ENCODE assay signal across 26 mouse cellular contexts in the genomic region with DNA sequence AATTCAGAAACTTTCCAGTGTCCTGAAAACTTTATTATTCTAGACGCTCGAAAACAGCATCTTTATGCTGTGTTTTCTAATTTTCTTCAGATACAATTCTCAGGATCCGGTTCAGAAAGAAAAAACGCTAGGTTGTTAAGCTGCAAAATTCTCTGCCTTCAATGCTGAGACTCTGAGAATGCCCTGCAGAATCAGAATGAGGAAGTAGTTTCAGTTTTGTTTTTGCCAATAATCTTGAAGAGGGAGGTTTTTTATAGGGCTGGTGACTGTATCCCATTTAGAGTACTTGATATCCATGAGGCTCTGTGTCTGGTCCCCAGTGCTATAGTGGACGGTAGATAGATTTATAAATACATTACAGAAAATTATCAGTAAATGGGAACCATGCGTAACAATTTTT. TPM values are rescaled to one million over a fixed set of nuclear protein-coding genes. Genes with fewer than 3 reads are reported as not detected.
A peak's percentile ranks its signal among the peaks of the same experiment; 100 is the strongest.
DNase-seq lines count a peak whose midpoint lies in the region; ATAC-seq and TF ChIP-seq lines count a peak whose summit lies in the region.
"Had no signal": no experiment of that assay in that cellular context is flagged by ENCODE, and none has a peak within 500 bp of the region (broad histone marks: within the 10 kb centered on the region; RNA-seq: fewer than 3 reads in every experiment).

No protein-coding gene starts in this region.

- no peaks in the 10 kb centered on the region for H3K27me3 ChIP-seq in heart, adult 2 months (ENCODE audit: control insufficient read depth, insufficient read depth, low read length)
- H3K27me3 ChIP-seq in heart, embryonic 11.5 days (ENCODE audit: control insufficient read depth, insufficient read depth, low read length) = no peaks in the 10 kb centered on the region
- H3K27me3 ChIP-seq: heart, embryonic 12.5 days; limb, embryonic 13.5 days; liver, embryonic 13.5 days; lung, embryonic 15.5 days had no signal

- no peak for TF ChIP-seq POLR2A in heart, adult 2 months (IDR thresholded peaks at IDR 0.05; ENCODE audit: insufficient read depth, low read depth, low read length)

- H3K27ac ChIP-seq in heart, adult 2 months = 0 out of 2 replicates have a peak overlapping the region, but pooled peaks have one; percentile 38
- H3K27ac ChIP-seq in heart, embryonic 11.5 days (ENCODE audit: low read depth, low read length) = no peak overlapping the region
- H3K27ac ChIP-seq: forebrain, embryonic 10.5 days; layer of hippocampus, adult 2 months; limb, embryonic 13.5 days; liver, embryonic 13.5 days; lung, embryonic 15.5 days had no signal

- no peak overlapping the region for H3K9ac ChIP-seq in heart, adult 2 months (ENCODE audit: low read depth, low read length)
- H3K9ac ChIP-seq in heart, embryonic 11.5 days (ENCODE audit: low read depth, low read length) = no peak overlapping the region
- H3K9ac ChIP-seq: forebrain, postnatal 0 days; heart, embryonic 12.5 days; limb, embryonic 13.5 days; liver, embryonic 13.5 days; lung, embryonic 15.5 days had no signal

- DNase-seq in heart, adult 2 months = no peak
- DNase-seq in CD4-positive helper T cell, adult 2 months (ENCODE audit: low read depth, low spot score) = peak; percentile 23
- no peak for DNase-seq in layer of hippocampus, adult 9-10 months (ENCODE audit: low spot score)
- DNase-seq in frontal cortex, postnatal 25 days (ENCODE audit: low spot score in 2 of 2) = no peak
- DNase-seq in adipocyte (ENCODE audit: low spot score) = no peak
- DNase-seq: adrenal gland, postnatal 25 days; cerebellum, adult 9-10 months; forebrain, postnatal 0 days; gastrocnemius, postnatal 36 days; heart, postnatal 10 days; kidney, adult 18-20 months; kidney, postnatal 25 days; layer of hippocampus, postnatal 36 days; liver, embryonic 13.5 days; lung, postnatal 4 days; right cerebral cortex, postnatal 14 days; thymus, postnatal 14 days had no signal

- TF ChIP-seq EP300 in heart, adult 2 months (IDR thresholded peaks at IDR 0.05; ENCODE audit: insufficient read depth, low read depth, low read length) = no peak

- TF ChIP-seq CTCF in heart, adult 2 months (IDR thresholded peaks at IDR 0.05) = no peak

- H3K79me2 ChIP-seq in heart, adult 2 months (replicated peaks; ENCODE audit: control insufficient read depth, insufficient read depth, low read length) = no peaks in the 10 kb centered on the region

- H3K9me3 ChIP-seq in heart, embryonic 11.5 days (replicated peaks; ENCODE audit: control insufficient read depth, low read length) = no peaks in the 10 kb centered on the region
- H3K9me3 ChIP-seq: limb, embryonic 13.5 days; liver, embryonic 13.5 days; lung, embryonic 15.5 days had no signal

- peaks cover 1% of the 10 kb centered on the region; the same call in 1 of the 2 replicates for H3K4me1 ChIP-seq in heart, adult 2 months (ENCODE audit: control insufficient read depth, insufficient read depth, low read length)
- H3K4me1 ChIP-seq in heart, embryonic 11.5 days (ENCODE audit: control insufficient read depth, insufficient read depth, low read length) = no peaks in the 10 kb centered on the region
- H3K4me1 ChIP-seq: forebrain, embryonic 10.5 days; heart, embryonic 12.5 days; limb, embryonic 13.5 days; liver, embryonic 13.5 days; lung, embryonic 15.5 days had no signal

- H3K36me3 ChIP-seq in heart, adult 2 months (ENCODE audit: control insufficient read depth, insufficient read depth, low read length) = no peaks in the 10 kb centered on the region
- no peaks in the 10 kb centered on the region for H3K36me3 ChIP-seq in heart, embryonic 11.5 days (ENCODE audit: control insufficient read depth, insufficient read depth, low read length)
- H3K36me3 ChIP-seq: forebrain, embryonic 10.5 days; heart, embryonic 12.5 days; limb, embryonic 13.5 days; liver, embryonic 13.5 days; lung, embryonic 15.5 days had no signal

- no peak overlapping the region for H3K4me2 ChIP-seq in heart, embryonic 11.5 days
- H3K4me2 ChIP-seq: heart, embryonic 12.5 days; limb, embryonic 13.5 days; liver, embryonic 13.5 days; lung, embryonic 15.5 days; midbrain, embryonic 11.5 days had no signal

- 57% methylated on average over 6 of the region's 6 CpGs for WGBS in heart, adult 2 months
- 81% methylated on average over 6 of the region's 6 CpGs for WGBS in heart, embryonic 11.5 days (ENCODE audit: insufficient replicate concordance)

- intact Hi-C loops in heart, adult 2 months (cut with DNase I) = no loop called here

- no peak overlapping the region for H3K4me3 ChIP-seq in heart, adult 2 months
- no peak overlapping the region for H3K4me3 ChIP-seq in heart, embryonic 11.5 days (ENCODE audit: low read depth, low read length)
- H3K4me3 ChIP-seq: forebrain, embryonic 10.5 days; heart, embryonic 12.5 days; layer of hippocampus, adult 2 months; limb, embryonic 13.5 days; liver, embryonic 13.5 days; lung, embryonic 15.5 days had no signal

- no peak for ATAC-seq in heart, embryonic 11.5 days (replicated peaks; ENCODE audit: insufficient number of reproducible peaks, low FRiP score, low TSS enrichment)
- ATAC-seq in common myeloid progenitor, adult 5-6 weeks (replicated peaks; ENCODE audit: low read depth, poor library complexity, severe bottlenecking) = peak; percentile 67
- peak; percentile 53 for ATAC-seq in megakaryocyte progenitor cell, adult 5-6 weeks (replicated peaks; ENCODE audit: poor library complexity)
- ATAC-seq: forebrain, postnatal 0 days had no signal

RNA-seq across cellular contexts. Expression of a gene that starts 12.8 kb away (rescaled TPM):
- 1 to 10 TPM; 5.9 to 6.4 TPM for total RNA-seq in heart, adult 2 months (2021)
- polyA plus RNA-seq in heart, adult 2 months (2012; rRNA removed) = 1.5 and 3.6 TPM in 2 replicates
- polyA plus RNA-seq in heart, embryonic 11.5 days (2014; fragmentation: Nextera tagmentation; extraction: Ambion mirVana) = 0.54 and 0.65 TPM in 2 replicates
- total RNA-seq in common myeloid progenitor, adult 5-6 weeks (2017) = 30.6 and 33.3 TPM in 2 replicates
- total RNA-seq in megakaryocyte progenitor cell, adult 5-6 weeks (2015) = 14.3 and 16.2 TPM in 2 replicates
- 15.4 and 16.6 TPM in 2 replicates for total RNA-seq in megakaryocyte progenitor cell, adult 5-6 weeks (2017)
